Comparison of ENCODE assay signal across 8 mouse cellular contexts in the genomic region with DNA sequence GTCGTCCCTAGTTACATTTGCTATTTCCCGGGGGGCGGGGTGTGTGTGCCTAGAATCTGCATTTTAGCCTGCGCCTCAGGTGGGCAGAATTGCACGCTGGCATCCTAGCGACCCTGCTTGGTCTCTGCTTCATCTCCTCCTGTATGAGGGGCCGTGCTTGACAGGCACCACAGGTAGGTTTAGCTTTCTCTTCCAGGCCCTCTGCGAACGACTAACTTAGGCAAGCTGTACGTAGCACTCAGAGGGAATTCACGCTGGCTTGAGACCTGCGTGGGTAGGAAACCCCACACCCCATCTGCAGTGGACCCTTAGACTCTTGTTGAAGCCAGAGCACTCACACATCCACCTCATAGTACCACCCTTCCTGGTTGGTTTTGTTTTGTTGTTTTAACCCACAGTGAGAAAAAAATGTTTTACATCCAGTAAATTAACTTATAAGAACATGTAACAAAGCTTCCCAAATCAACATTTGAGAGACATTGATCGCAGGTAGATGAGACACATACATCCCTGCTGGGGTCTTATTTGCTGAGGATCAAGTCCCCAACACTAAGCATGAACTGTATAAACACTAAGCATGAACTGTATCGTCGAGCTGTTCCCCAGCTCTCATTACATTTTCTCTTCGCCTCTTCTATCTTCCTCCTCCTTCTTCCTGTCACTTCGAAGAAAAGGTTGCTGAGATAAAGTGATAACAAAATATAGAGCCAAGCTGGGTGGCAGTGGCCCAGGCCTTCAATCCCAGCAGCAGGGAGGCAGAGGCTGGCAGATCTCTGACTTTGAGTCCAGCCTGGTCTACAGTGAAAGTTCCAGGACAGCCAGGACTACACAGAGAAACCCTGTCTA. TPM values are rescaled to one million over a fixed set of nuclear protein-coding genes. Genes with fewer than 3 reads are reported as not detected.
DNase-seq lines count a peak whose midpoint lies in the region; ATAC-seq and TF ChIP-seq lines count a peak whose summit lies in the region.

No protein-coding gene starts in this region.

- no peaks in the 10 kb centered on the region for H3K9me3 ChIP-seq in heart, embryonic 10.5 days
- no peaks in the 10 kb centered on the region for H3K9me3 ChIP-seq in E14TG2a.4 (ENCODE audit: low read length)
- H3K9me3 ChIP-seq in forebrain, postnatal 0 days (ENCODE audit: low read length), result no peaks in the 10 kb centered on the region

- H3K27ac ChIP-seq in heart, embryonic 10.5 days, result peak overlapping the region; percentile 99
- H3K27ac ChIP-seq in forebrain, postnatal 0 days (ENCODE audit: low read depth, low read length), result peak overlapping the region; percentile 74
- peak overlapping the region; percentile 65 for H3K27ac ChIP-seq in macrophage

- no peak for ATAC-seq in forebrain, postnatal 0 days
- ATAC-seq in erythroid progenitor cell, adult 5-6 weeks (replicated peaks; ENCODE audit: low FRiP score, poor library complexity, severe bottlenecking), result no peak

- H3K79me2 ChIP-seq in macrophage (ENCODE audit: inconsistent target), result peaks cover 28% of the 10 kb centered on the region

- H3K27me3 ChIP-seq in heart, embryonic 10.5 days (ENCODE audit: insufficient read depth, poor library complexity, severe bottlenecking), result peaks cover 24% of the 10 kb centered on the region
- no peaks in the 10 kb centered on the region for H3K27me3 ChIP-seq in E14TG2a.4 (ENCODE audit: insufficient read depth, low read length)
- no peaks in the 10 kb centered on the region for H3K27me3 ChIP-seq in forebrain, postnatal 0 days (ENCODE audit: insufficient read depth, low read length)

- peaks cover 45% of the 10 kb centered on the region for H3K4me1 ChIP-seq in heart, embryonic 10.5 days
- peaks cover 78% of the 10 kb centered on the region for H3K4me1 ChIP-seq in E14TG2a.4 (replicated peaks; ENCODE audit: low read depth, low read length)
- H3K4me1 ChIP-seq in forebrain, postnatal 0 days (ENCODE audit: insufficient read depth), result peaks cover 18% of the 10 kb centered on the region

- no peak for DNase-seq in heart, embryonic 10.5 days (ENCODE audit: low spot score)
- no peak for DNase-seq in heart, postnatal 4 days
- no peak for DNase-seq in forebrain, postnatal 0 days
- DNase-seq in adipocyte (ENCODE audit: low spot score), result no peak
- DNase-seq in adrenal gland, adult 18-20 months (ENCODE audit: low spot score in 2 of 2), result no peak

- no peaks in the 10 kb centered on the region for H3K36me3 ChIP-seq in heart, embryonic 10.5 days
- H3K36me3 ChIP-seq in E14TG2a.4 (ENCODE audit: insufficient read depth, low read length), result peaks cover 14% of the 10 kb centered on the region
- no peaks in the 10 kb centered on the region for H3K36me3 ChIP-seq in forebrain, postnatal 0 days (ENCODE audit: insufficient read depth)
- H3K36me3 ChIP-seq in macrophage (ENCODE audit: inconsistent target), result no peaks in the 10 kb centered on the region

- TF ChIP-seq CTCF in E14TG2a.4 (conservative IDR thresholded peaks at IDR 0.05; ENCODE audit: low read length), result no peak
- no peak for TF ChIP-seq CTCF in forebrain, postnatal 0 days (IDR thresholded peaks at IDR 0.05; ENCODE audit: low read depth)

- H3K9ac ChIP-seq in forebrain, postnatal 0 days, result peak overlapping the region; percentile 62

- H3K4me2 ChIP-seq in forebrain, postnatal 0 days (ENCODE audit: low read depth), result peak overlapping the region; percentile 79

- 27% methylated on average over 17 of the region's 17 CpGs for WGBS in heart, embryonic 10.5 days
- 33% methylated on average over 17 of the region's 17 CpGs for WGBS in forebrain, postnatal 0 days
- 32% methylated on average over 17 of the region's 17 CpGs for WGBS in macrophage (ENCODE audit: missing documents)

- peak overlapping the region; percentile 96 for H3K4me3 ChIP-seq in heart, embryonic 10.5 days
- H3K4me3 ChIP-seq in E14TG2a.4 (replicated peaks; ENCODE audit: low read length) (peak overlapping the region; percentile 86), macrophage (ENCODE audit: inconsistent target) (peak overlapping the region; percentile 78)
- H3K4me3 ChIP-seq in forebrain, postnatal 0 days (ENCODE audit: low read depth, low read length), result peak overlapping the region; percentile 60

RNA-seq across cellular contexts. Expression of gene Sp2, which starts 4.1 kb away (rescaled TPM):
- polyA plus RNA-seq in heart, embryonic 10.5 days (2016; fragmentation: Nextera tagmentation; extraction: Ambion mirVana), result 20.1 and 21.9 TPM in 2 replicates
- total RNA-seq in heart, postnatal 4 days (2021), result 10 to 100 TPM; 18.8 to 19.3 TPM
- total RNA-seq in forebrain, postnatal 0 days (2014; rRNA removed), result 1.9 and 5.0 TPM in 2 replicates
- polyA plus RNA-seq in forebrain, postnatal 0 days (2015; fragmentation: Nextera tagmentation; extraction: Ambion mirVana), result 13.5 and 14.8 TPM in 2 replicates
- total RNA-seq in macrophage (2018; cell fraction: chromatin; rRNA removed), result 1 to 10 TPM; 3.6 to 9.3 (median 5.3) TPM
- 10 to 100 TPM; 13.1 to 20.2 (median 16.4) TPM for total RNA-seq in macrophage (2018; cell fraction: cytosol; rRNA removed)
- total RNA-seq in macrophage (2018; cell fraction: nucleus; rRNA removed), result 10 to 100 TPM in 5 of 26 experiments, 1 to 10 TPM in 21; 6.2 to 11.6 (median 9.2) TPM
- 10.9 to 20.7 TPM (median 12.1 TPM) in 3 replicates for polyA plus RNA-seq in macrophage (2018)
- 52.4 and 62.0 TPM in 2 replicates for total RNA-seq in erythroid progenitor cell, adult 5-6 weeks (2015; ENCODE audit: low replicate concordance)
- 13.1 and 27.8 TPM in 2 replicates for total RNA-seq in erythroid progenitor cell, adult 5-6 weeks (2017; ENCODE audit: low replicate concordance)
- 10 to 100 TPM; 13.4 to 15.1 TPM for total RNA-seq in adrenal gland, adult 18-20 months (2021)

RNA-seq across cellular contexts. Expression of gene Sp6, which starts 34.6 kb away (rescaled TPM):
- 0.47 and 2.3 TPM in 2 replicates for polyA plus RNA-seq in heart, embryonic 10.5 days (2016; fragmentation: Nextera tagmentation; extraction: Ambion mirVana)
- total RNA-seq in heart, postnatal 4 days (2021), result not detected
- 0.85 and 0.86 TPM in 2 replicates for total RNA-seq in forebrain, postnatal 0 days (2014; rRNA removed)
- 0.35 and 0.75 TPM in 2 replicates for polyA plus RNA-seq in forebrain, postnatal 0 days (2015; fragmentation: Nextera tagmentation; extraction: Ambion mirVana)
- under 1 TPM in 3 of 26 experiments, not detected in 23; 0.16 to 0.50 (median 0.20) TPM for total RNA-seq in macrophage (2018; cell fraction: chromatin; rRNA removed)
- under 1 TPM in 5 of 26 experiments, not detected in 21; 0.03 to 0.11 (median 0.04) TPM for total RNA-seq in macrophage (2018; cell fraction: cytosol; rRNA removed)
- under 1 TPM in 5 of 26 experiments, not detected in 21; 0.11 to 0.56 (median 0.17) TPM for total RNA-seq in macrophage (2018; cell fraction: nucleus; rRNA removed)
- polyA plus RNA-seq in macrophage (2018), result 0.09 TPM in 1 of 3 replicates, not detected in the others
- total RNA-seq in erythroid progenitor cell, adult 5-6 weeks (2015; ENCODE audit: low replicate concordance), result not detected in 2 replicates
- total RNA-seq in erythroid progenitor cell, adult 5-6 weeks (2017; ENCODE audit: low replicate concordance), result not detected in 2 replicates
- total RNA-seq in adrenal gland, adult 18-20 months (2021), result under 1 TPM; 0.06 to 0.13 TPM

RNA-seq across cellular contexts. Expression of gene Pnpo, which starts 34.8 kb away (rescaled TPM):
- polyA plus RNA-seq in heart, embryonic 10.5 days (2016; fragmentation: Nextera tagmentation; extraction: Ambion mirVana), result 69.3 and 72.6 TPM in 2 replicates
- total RNA-seq in heart, postnatal 4 days (2021), result 10 to 100 TPM; 10.6 to 16.7 TPM
- 26.2 and 30.3 TPM in 2 replicates for total RNA-seq in forebrain, postnatal 0 days (2014; rRNA removed)
- 28.1 and 33.1 TPM in 2 replicates for polyA plus RNA-seq in forebrain, postnatal 0 days (2015; fragmentation: Nextera tagmentation; extraction: Ambion mirVana)
- 10 to 100 TPM in 5 of 26 experiments, 1 to 10 TPM in 19, under 1 TPM in 2; 0.44 to 15.2 (median 6.1) TPM for total RNA-seq in macrophage (2018; cell fraction: chromatin; rRNA removed)
- total RNA-seq in macrophage (2018; cell fraction: cytosol; rRNA removed), result 10 to 100 TPM; 11.1 to 22.6 (median 16.7) TPM
- total RNA-seq in macrophage (2018; cell fraction: nucleus; rRNA removed), result 10 to 100 TPM in 10 of 26 experiments, 1 to 10 TPM in 16; 2.1 to 16.4 (median 7.4) TPM
- 15.4 to 17.0 TPM (median 15.6 TPM) in 3 replicates for polyA plus RNA-seq in macrophage (2018)
- 57.0 and 70.6 TPM in 2 replicates for total RNA-seq in erythroid progenitor cell, adult 5-6 weeks (2015; ENCODE audit: low replicate concordance)
- total RNA-seq in erythroid progenitor cell, adult 5-6 weeks (2017; ENCODE audit: low replicate concordance), result 74.7 and 92.1 TPM in 2 replicates
- 10 to 100 TPM; 28.4 to 36.6 TPM for total RNA-seq in adrenal gland, adult 18-20 months (2021)

RNA-seq across cellular contexts. Expression of gene Prr15l, which starts 50.7 kb away (rescaled TPM):
- 0.90 and 1.5 TPM in 2 replicates for polyA plus RNA-seq in heart, embryonic 10.5 days (2016; fragmentation: Nextera tagmentation; extraction: Ambion mirVana)
- total RNA-seq in heart, postnatal 4 days (2021), result under 1 TPM; 0.32 to 0.36 TPM
- not detected in 2 replicates for total RNA-seq in forebrain, postnatal 0 days (2014; rRNA removed)
- 0.11 TPM in 1 of 2 replicates, not detected in the other for polyA plus RNA-seq in forebrain, postnatal 0 days (2015; fragmentation: Nextera tagmentation; extraction: Ambion mirVana)
- under 1 TPM in 1 of 26 experiments, not detected in 25; 0.62 TPM for total RNA-seq in macrophage (2018; cell fraction: chromatin; rRNA removed)
- under 1 TPM in 1 of 26 experiments, not detected in 25; 0.13 TPM for total RNA-seq in macrophage (2018; cell fraction: cytosol; rRNA removed)
- under 1 TPM in 5 of 26 experiments, not detected in 21; 0.40 to 0.92 (median 0.72) TPM for total RNA-seq in macrophage (2018; cell fraction: nucleus; rRNA removed)
- polyA plus RNA-seq in macrophage (2018), result 0.19 TPM in 1 of 3 replicates, not detected in the others
- not detected in 2 replicates for total RNA-seq in erythroid progenitor cell, adult 5-6 weeks (2015; ENCODE audit: low replicate concordance)
- total RNA-seq in erythroid progenitor cell, adult 5-6 weeks (2017; ENCODE audit: low replicate concordance), result 0.26 TPM in 1 of 2 replicates, not detected in the other
- under 1 TPM; 0.23 to 0.90 TPM for total RNA-seq in adrenal gland, adult 18-20 months (2021)

RNA-seq across cellular contexts. Expression of gene Scrn2, which starts 51.1 kb away (rescaled TPM):
- 21.3 and 30.0 TPM in 2 replicates for polyA plus RNA-seq in heart, embryonic 10.5 days (2016; fragmentation: Nextera tagmentation; extraction: Ambion mirVana)
- 10 to 100 TPM; 12.1 to 15.3 TPM for total RNA-seq in heart, postnatal 4 days (2021)
- 14.8 and 17.9 TPM in 2 replicates for total RNA-seq in forebrain, postnatal 0 days (2014; rRNA removed)
- 10.2 and 11.3 TPM in 2 replicates for polyA plus RNA-seq in forebrain, postnatal 0 days (2015; fragmentation: Nextera tagmentation; extraction: Ambion mirVana)
- total RNA-seq in macrophage (2018; cell fraction: chromatin; rRNA removed), result 1 to 10 TPM in 11 of 26 experiments, under 1 TPM in 4, not detected in 11; 0.56 to 3.2 (median 1.3) TPM
- total RNA-seq in macrophage (2018; cell fraction: cytosol; rRNA removed), result 1 to 10 TPM in 14 of 26 experiments, under 1 TPM in 12; 0.19 to 2.1 (median 1.1) TPM
- total RNA-seq in macrophage (2018; cell fraction: nucleus; rRNA removed), result 1 to 10 TPM in 7 of 26 experiments, under 1 TPM in 11, not detected in 8; 0.40 to 3.0 (median 0.67) TPM
- polyA plus RNA-seq in macrophage (2018), result 0.57 to 3.6 TPM (median 1.3 TPM) in 3 replicates
- not detected in 2 replicates for total RNA-seq in erythroid progenitor cell, adult 5-6 weeks (2015; ENCODE audit: low replicate concordance)
- not detected in 2 replicates for total RNA-seq in erythroid progenitor cell, adult 5-6 weeks (2017; ENCODE audit: low replicate concordance)
- 10 to 100 TPM; 14.6 to 16.8 TPM for total RNA-seq in adrenal gland, adult 18-20 months (2021)
